Mouse (Mus musculus) hindbrain, postnatal 0 days (tissue): ENCODE results near the gene Grk1. TPM values are rescaled to one million over a fixed set of nuclear protein-coding genes. Genes with fewer than 3 reads are reported as not detected.

Source experiments
- ATAC-seq: fragments of 200-750 bp; cut with Nextera tagmentation; 2 replicates; pipeline ENCODE4 v1.8.0; 2017; ENCODE audit warnings: mild to moderate bottlenecking, moderate TSS enrichment, moderate library complexity
- DNase-seq: peaks from one replicate; pipeline ENCODE4 v3.0.0-alpha.2; 2015; ENCODE audit warnings: low spot score
- H3K27ac ChIP-seq: fragments of 300-500 bp; sonication (generic); 2 replicates; pipeline ENCODE4 v1.5.1; 2014; ENCODE audit warnings: mild to moderate bottlenecking
- H3K27me3 ChIP-seq: fragments of 300-500 bp; sonication (generic); 2 replicates; pipeline ENCODE4 v1.6.1; 2014; ENCODE audit warnings: low read length, mixed read lengths; ENCODE audit not compliant: insufficient read depth
- H3K36me3 ChIP-seq: fragments of 300-500 bp; sonication (generic); 2 replicates; pipeline ENCODE4 v1.6.1; 2014; ENCODE audit warnings: low read length, mixed read lengths; ENCODE audit not compliant: insufficient read depth
- H3K4me1 ChIP-seq: fragments of 300-500 bp; sonication (generic); 2 replicates; pipeline ENCODE4 v1.6.1; 2014; ENCODE audit warnings: antibody characterized with exemption, low read length, mixed read lengths; ENCODE audit not compliant: insufficient read depth
- H3K4me2 ChIP-seq: fragments of 300-500 bp; sonication (generic); 2 replicates; pipeline ENCODE4 v1.6.1; 2014; ENCODE audit warnings: low read depth, mild to moderate bottlenecking, low read length, moderate library complexity, mixed read lengths
- H3K4me3 ChIP-seq: fragments of 300-500 bp; sonication (generic); 2 replicates; pipeline ENCODE4 v1.5.1; 2014; ENCODE audit warnings: low read length
- H3K9ac ChIP-seq: fragments of 300-500 bp; sonication (generic); replicated peaks from 2 replicates; pipeline ENCODE4 v1.6.1; 2014; ENCODE audit warnings: mild to moderate bottlenecking, low read length, moderate library complexity, mixed read lengths
- H3K9me3 ChIP-seq: fragments of 300-500 bp; sonication (generic); 2 replicates; pipeline ENCODE4 v1.6.1; 2016; ENCODE audit warnings: low read length, mixed read lengths
- CTCF ChIP-seq: IDR thresholded peaks from 2 replicates; pipeline ENCODE4 v1.5.1; 2016; ENCODE audit warnings: antibody characterized with exemption, control low read depth, low read depth
- WGBS: fragments of 180-500 bp; shearing (Covaris S2); extraction: QIAGEN DNeasy Blood & Tissue Kit; methylation state at CpG from one replicate; pipeline ENCODE4 v1.1.7; 2014; 5-methylcytosine and 5-hydroxymethylcytosine counted together
- polyA plus RNA-seq: library from polyadenylated mRNA; unstranded; fragments of >200 nt; fragmentation: Nextera tagmentation; extraction: Ambion mirVana; gene quantifications from 2 replicates; pipeline ENCODE4 v1.2.1, GENCODE M21; 2015
- total RNA-seq: library from RNA; depleted of rRNA; stranded (reverse); fragments of >200 nt; gene quantifications from 2 replicates; pipeline ENCODE4 v1.2.3, GENCODE M21; 2014; rRNA removed

Gene Grk1
- total and polyA plus RNA-seq, 2 experiments from 2014 or later = not detected

GRCm38 (mm10) chr8:13468737-13469136, 63.9 kb downstream of the Grk1 start:
- peak; percentile 45; the same call in 1 of the 2 replicates for ATAC-seq
- H3K4me2 ChIP-seq = no peak overlapping the region
- H3K27ac ChIP-seq = no peak overlapping the region
- no peak overlapping the region for H3K9ac ChIP-seq
- TF ChIP-seq CTCF = peak; percentile 5; the same call in 1 of the 2 replicates
- peak; percentile 50 for DNase-seq
- no peaks in the 10 kb centered on the region for H3K27me3 ChIP-seq
- 70% methylated on average over 9 of the region's 9 CpGs for WGBS
- H3K9me3 ChIP-seq = no peaks in the 10 kb centered on the region
- H3K4me3 ChIP-seq = no peak overlapping the region
- peaks cover 16% of the 10 kb centered on the region for H3K36me3 ChIP-seq
- no peaks in the 10 kb centered on the region for H3K4me1 ChIP-seq

DNA sequence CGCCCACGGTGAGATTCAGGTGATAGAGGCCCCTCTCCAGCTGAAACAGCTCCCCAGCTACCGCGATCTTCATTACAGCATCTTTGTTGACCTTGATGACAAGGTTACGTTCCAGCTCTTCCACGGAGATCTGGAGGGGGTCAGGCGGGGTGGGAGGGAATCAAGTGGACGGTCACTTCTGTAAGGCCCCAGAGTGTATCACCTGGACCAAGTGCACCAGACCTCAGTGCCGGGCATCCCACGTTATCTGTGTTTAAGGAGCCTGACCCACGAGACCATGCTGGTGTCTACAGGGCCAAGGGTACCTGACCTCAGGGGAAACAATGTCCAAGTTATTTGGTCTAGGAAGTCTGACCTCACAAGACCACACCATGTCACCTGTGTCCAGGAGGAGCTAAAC, 66.6 kb downstream of the Grk1 start:
- no peak for DNase-seq
- H3K27ac ChIP-seq = no peak overlapping the region

More for the DNA sequence above, 66.6 kb downstream of the Grk1 start:
- Histone ChIP-seq H3K4me2 (no peak overlapping the region), H3K36me3 (peaks cover 19% of the 10 kb centered on the region), H3K9me3 (no peaks in the 10 kb centered on the region), H3K4me1 (no peaks in the 10 kb centered on the region), H3K4me3 (no peak overlapping the region), H3K27me3 (no peaks in the 10 kb centered on the region), H3K9ac (no peak overlapping the region)
- no peak for ATAC-seq
- TF ChIP-seq CTCF = no peak
- WGBS = 86% methylated on average over 11 of the region's 11 CpGs

Other genes starting within 250 kb of the Grk1 start
- 317 and 341 TPM in 2 replicates for gene Lamp1, start 245.9 kb upstream of the Grk1 start, total RNA-seq
- 400 and 402 TPM in 2 replicates for gene Lamp1, start 245.9 kb upstream of the Grk1 start, polyA plus RNA-seq
- gene Grtp1, start 204.5 kb upstream of the Grk1 start, total RNA-seq = 12.8 and 14.8 TPM in 2 replicates
- gene Grtp1, start 204.5 kb upstream of the Grk1 start, polyA plus RNA-seq = 17.1 and 18.1 TPM in 2 replicates
- gene Adprhl1, start 150.9 kb upstream of the Grk1 start, total RNA-seq = 2.3 TPM in 1 of 2 replicates, not detected in the other
- 0.14 and 0.50 TPM in 2 replicates for gene Adprhl1, start 150.9 kb upstream of the Grk1 start, polyA plus RNA-seq
- 27.3 and 33.8 TPM in 2 replicates for gene Dcun1d2, start 117.0 kb upstream of the Grk1 start, total RNA-seq
- gene Dcun1d2, start 117.0 kb upstream of the Grk1 start, polyA plus RNA-seq = 24.9 and 25.1 TPM in 2 replicates
- 30.9 and 31.3 TPM in 2 replicates for gene Tmco3, start 116.9 kb upstream of the Grk1 start, total RNA-seq
- 31.8 and 33.5 TPM in 2 replicates for gene Tmco3, start 116.9 kb upstream of the Grk1 start, polyA plus RNA-seq
- 66.3 and 74.1 TPM in 2 replicates for gene Tfdp1, start 66.3 kb upstream of the Grk1 start, total RNA-seq
- 85.1 and 86.2 TPM in 2 replicates for gene Tfdp1, start 66.3 kb upstream of the Grk1 start, polyA plus RNA-seq
- not detected in 2 replicates for gene Atp4b, start 8.3 kb upstream of the Grk1 start, total RNA-seq
- gene Atp4b, start 8.3 kb upstream of the Grk1 start, polyA plus RNA-seq = not detected in 2 replicates
- gene Tmem255b, start 30.1 kb downstream of the Grk1 start, total RNA-seq = 1.6 and 5.9 TPM in 2 replicates
- 4.3 and 4.6 TPM in 2 replicates for gene Tmem255b, start 30.1 kb downstream of the Grk1 start, polyA plus RNA-seq
- gene Gas6, start 89.4 kb downstream of the Grk1 start, total RNA-seq = 89.0 and 91.2 TPM in 2 replicates
- 77.9 and 78.4 TPM in 2 replicates for gene Gas6, start 89.4 kb downstream of the Grk1 start, polyA plus RNA-seq
- 2.8 TPM in 1 of 2 replicates, not detected in the other for gene 1700029H14Rik, start 157.4 kb downstream of the Grk1 start, total RNA-seq
- gene 1700029H14Rik, start 157.4 kb downstream of the Grk1 start, polyA plus RNA-seq = 0.30 and 0.57 TPM in 2 replicates